Mouse (Mus musculus): Measurements from ENCODE around the gene Tmem9b.

The Tmem9b gene

GRCm38 (mm10) chr7:109741060-109741459, 11.6 kb downstream of the Tmem9b start:
- no peak for DNase-seq (ENCODE audit: extremely low read depth, low read depth)

- no peak for DNase-seq (ENCODE audit: extremely low read depth, low read depth)
Observed at GRCm38 (mm10) chr7:109739822-109740370, 12.8 kb downstream of the Tmem9b start.

- DNase-seq (ENCODE audit: extremely low read depth, low read depth) = no peak
Observed at GRCm38 (mm10) chr7:109734806-109735205, 17.9 kb downstream of the Tmem9b start.

- no peak for DNase-seq (ENCODE audit: extremely low read depth, low read depth)
Observed at GRCm38 (mm10) chr7:109731626-109732025, 21.0 kb downstream of the Tmem9b start, which contains the start of gene Ascl3. TSS of gene Ascl3 (minus strand) at chr7:109731726.

- no peak for DNase-seq (ENCODE audit: extremely low read depth, low read depth)
Observed at GRCm38 (mm10) chr7:109723697-109724096, 29.0 kb downstream of the Tmem9b start, which contains the start of gene BC051019. TSS of gene BC051019 (minus strand) at chr7:109723850.

GRCm38 (mm10) chr7:109723114-109723513, 29.6 kb downstream of the Tmem9b start:
- DNase-seq (ENCODE audit: extremely low read depth, low read depth) = no peak

GRCm38 (mm10) chr7:109722618-109723017, 30.1 kb downstream of the Tmem9b start:
- DNase-seq (ENCODE audit: extremely low read depth, low read depth) = peak; percentile 20

GRCm38 (mm10) chr7:109719286-109719685, 33.4 kb downstream of the Tmem9b start:
- no peak for DNase-seq (ENCODE audit: extremely low read depth, low read depth)

- no peak for DNase-seq (ENCODE audit: extremely low read depth, low read depth)
Observed at GRCm38 (mm10) chr7:109713434-109713982, 39.2 kb downstream of the Tmem9b start.

- no peak for DNase-seq (ENCODE audit: extremely low read depth, low read depth)
Observed at GRCm38 (mm10) chr7:109712198-109712597, 40.5 kb downstream of the Tmem9b start.

- DNase-seq (ENCODE audit: extremely low read depth, low read depth) = no peak
Observed at GRCm38 (mm10) chr7:109710069-109710468, 42.6 kb downstream of the Tmem9b start.

- DNase-seq (ENCODE audit: extremely low read depth, low read depth) = no peak
Observed at GRCm38 (mm10) chr7:109708961-109709382, 43.7 kb downstream of the Tmem9b start.

GRCm38 (mm10) chr7:109707023-109707785, 45.5 kb downstream of the Tmem9b start:
- peak; percentile 48 for DNase-seq (ENCODE audit: extremely low read depth, low read depth)

GRCm38 (mm10) chr7:109704461-109704860, 48.2 kb downstream of the Tmem9b start:
- DNase-seq (ENCODE audit: extremely low read depth, low read depth) = no peak

GRCm38 (mm10) chr7:109704016-109704377, 48.7 kb downstream of the Tmem9b start:
- DNase-seq (ENCODE audit: extremely low read depth, low read depth) = peak; percentile 27

- DNase-seq (ENCODE audit: extremely low read depth, low read depth) = peak; percentile 82
Observed at GRCm38 (mm10) chr7:109703190-109704015, 49.3 kb downstream of the Tmem9b start, which contains the start of the genes St5 and Akip1. TSS of gene St5 (minus strand) at chr7:109703605. TSS of gene Akip1 (plus strand) at chr7:109703690.

GRCm38 (mm10) chr7:109702721-109703120, 50.0 kb downstream of the Tmem9b start:
- no peak for DNase-seq (ENCODE audit: extremely low read depth, low read depth)

- DNase-seq (ENCODE audit: extremely low read depth, low read depth) = peak; percentile 20
Observed at GRCm38 (mm10) chr7:109700213-109700612, 52.5 kb downstream of the Tmem9b start.

- no peak for DNase-seq (ENCODE audit: extremely low read depth, low read depth)
Observed at GRCm38 (mm10) chr7:109695339-109695726, 57.3 kb downstream of the Tmem9b start.

GRCm38 (mm10) chr7:109694576-109695338, 57.9 kb downstream of the Tmem9b start:
- DNase-seq (ENCODE audit: extremely low read depth, low read depth) = no peak

- DNase-seq (ENCODE audit: extremely low read depth, low read depth) = no peak
Observed at GRCm38 (mm10) chr7:109690961-109691360, 61.7 kb downstream of the Tmem9b start.
